Mouse (Mus musculus) embryonic fibroblast, embryonic 13.5 days (primary cell): Measurements from ENCODE around the gene Hnrnpa1.

Experiments
- CTCF ChIP-seq: IDR thresholded peaks from 2 replicates; pipeline ENCODE4 v1.5.1; 2011; ENCODE audit warnings: mild to moderate bottlenecking, control low read depth, low read length, moderate library complexity, borderline replicate concordance; ENCODE audit not compliant: insufficient read depth
- POLR2A ChIP-seq: IDR thresholded peaks from 2 replicates; pipeline ENCODE4 v1.6.1; 2011; ENCODE audit warnings: low read depth, mild to moderate bottlenecking, control low read depth, low read length, moderate library complexity

DNA sequence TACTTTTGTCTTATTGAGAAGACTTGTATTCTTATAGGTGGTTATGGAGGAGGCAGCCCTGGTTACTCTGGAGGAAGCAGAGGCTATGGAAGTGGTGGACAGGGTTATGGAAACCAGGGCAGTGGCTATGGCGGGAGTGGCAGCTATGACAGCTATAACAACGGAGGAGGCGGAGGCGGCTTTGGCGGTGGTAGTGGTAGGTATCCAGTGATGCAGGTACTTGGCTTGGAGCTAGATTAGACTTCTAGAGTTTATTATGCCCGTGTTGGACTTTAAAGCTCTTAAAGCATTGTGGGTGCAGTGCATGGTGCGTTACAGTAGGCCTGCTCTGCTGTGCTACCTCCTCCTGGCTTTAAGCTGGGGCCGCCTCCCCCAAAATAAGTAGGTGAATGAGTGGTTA lies 2.7 kb downstream of the Hnrnpa1 start:
- TF ChIP-seq CTCF (no peak), POLR2A (no peak)
